Mouse (Mus musculus): ENCODE results near the gene Anapc2.

DNA sequence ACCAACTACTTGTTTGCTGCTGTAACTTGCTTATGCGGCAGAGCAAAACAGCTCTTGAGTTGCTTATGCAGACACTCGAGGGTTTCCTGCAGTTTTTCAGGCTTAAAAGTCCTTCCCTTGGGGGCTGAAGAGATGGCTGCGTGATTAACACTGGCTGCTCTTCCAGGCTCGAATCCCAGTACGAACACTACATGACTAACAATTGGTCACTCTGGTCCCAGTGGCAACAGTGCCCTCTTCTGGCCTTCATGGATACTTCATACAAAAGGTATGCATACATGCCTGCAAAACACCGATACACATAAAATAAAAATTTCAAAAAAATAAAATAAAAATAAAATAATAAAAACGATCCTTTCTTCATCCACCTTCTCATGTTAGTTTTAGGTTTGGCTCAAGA, 56.2 kb downstream of the Anapc2 start:
- no peak for TF ChIP-seq CTCF (IDR thresholded peaks at IDR 0.05; ENCODE audit: control insufficient read depth, insufficient read depth, insufficient read length)
- TF ChIP-seq USF1 (IDR thresholded peaks at IDR 0.05; ENCODE audit: low read depth) = no peak
- no peak for TF ChIP-seq MAX (IDR thresholded peaks at IDR 0.05)
- TF ChIP-seq FOSL1 (IDR thresholded peaks at IDR 0.05; ENCODE audit: insufficient read depth, low read length, poor library complexity, severe bottlenecking) = no peak
